In genomic region chr10:81395127-81395526, GRCm38 (mm10) we compare ENCODE assay signal across 8 mouse cellular contexts. TPM values are rescaled to one million over a fixed set of nuclear protein-coding genes. Genes with fewer than 3 reads are reported as not detected.
DNase-seq lines count a peak whose midpoint lies in the region; ATAC-seq and TF ChIP-seq lines count a peak whose summit lies in the region.

No protein-coding gene starts in this region.

- H3K9me3 ChIP-seq in intestine, postnatal 0 days (ENCODE audit: control insufficient read depth): no peaks in the 10 kb centered on the region
- H3K9me3 ChIP-seq in midbrain, embryonic 14.5 days (ENCODE audit: control insufficient read depth, low read length): no peaks in the 10 kb centered on the region

- no peak overlapping the region for H3K9ac ChIP-seq in intestine, postnatal 0 days (ENCODE audit: low read depth, low read length)
- H3K9ac ChIP-seq in midbrain, embryonic 14.5 days (replicated peaks; ENCODE audit: low read length): no peak overlapping the region

- peaks cover 21% of the 10 kb centered on the region; the same call in 1 of the 2 replicates for H3K36me3 ChIP-seq in intestine, postnatal 0 days (ENCODE audit: control insufficient read depth, insufficient read depth)
- H3K36me3 ChIP-seq in midbrain, embryonic 14.5 days (ENCODE audit: control insufficient read depth, insufficient read depth, low read length): peaks cover 9% of the 10 kb centered on the region

- no peak overlapping the region for H3K4me3 ChIP-seq in layer of hippocampus, adult 2 months
- no peak overlapping the region; the same call in 1 of the 2 replicates for H3K4me3 ChIP-seq in intestine, postnatal 0 days (ENCODE audit: low read depth, low read length)
- no peak overlapping the region for H3K4me3 ChIP-seq in midbrain, embryonic 14.5 days (replicated peaks; ENCODE audit: low read depth, low read length)

- no peaks in the 10 kb centered on the region; the same call in 1 of the 2 replicates for H3K4me1 ChIP-seq in intestine, postnatal 0 days (replicated peaks; ENCODE audit: control insufficient read depth, insufficient read depth, low read length)
- H3K4me1 ChIP-seq in midbrain, embryonic 14.5 days (ENCODE audit: control insufficient read depth, insufficient read depth, low read length): peaks cover 8% of the 10 kb centered on the region; the same call in 1 of the 2 replicates

- TF ChIP-seq CTCF in layer of hippocampus, adult 2 months (conservative IDR thresholded peaks at IDR 0.05): peak; percentile 95
- peak; percentile 93 for TF ChIP-seq CTCF in intestine, postnatal 0 days (IDR thresholded peaks at IDR 0.05; ENCODE audit: low read depth)

- peak overlapping the region; percentile 79; the same call in 1 of the 2 replicates for H3K4me2 ChIP-seq in intestine, postnatal 0 days (replicated peaks; ENCODE audit: low read depth)
- H3K4me2 ChIP-seq in midbrain, embryonic 14.5 days (ENCODE audit: low read length): no peak overlapping the region

- H3K27ac ChIP-seq in layer of hippocampus, adult 2 months: no peak overlapping the region
- H3K27ac ChIP-seq in intestine, postnatal 0 days (ENCODE audit: low read depth, low read length): no peak overlapping the region
- no peak overlapping the region for H3K27ac ChIP-seq in midbrain, embryonic 14.5 days (replicated peaks; ENCODE audit: low read depth, low read length)

- ATAC-seq in intestine, postnatal 0 days: no peak
- no peak for ATAC-seq in midbrain, embryonic 14.5 days (ENCODE audit: low FRiP score, low TSS enrichment)
- no peak for ATAC-seq in megakaryocyte-erythroid progenitor cell, adult 5-6 weeks (replicated peaks; ENCODE audit: low FRiP score, low TSS enrichment, poor library complexity, severe bottlenecking)

- DNase-seq in layer of hippocampus, adult 2 months (ENCODE audit: low spot score in 2 of 2): peak in 1 of 2 experiments; percentile 72
- no peak for DNase-seq in layer of hippocampus, adult 11-12 months (ENCODE audit: low spot score)
- peak; percentile 89 for DNase-seq in CD4-positive, CD25-positive, alpha-beta regulatory T cell, adult 2 months (ENCODE audit: low read depth, low spot score)
- DNase-seq in adipocyte (ENCODE audit: low spot score): peak; percentile 58
- peak; percentile 79 for DNase-seq in embryo, embryonic 11 days
- peak; percentile 77 for DNase-seq in midbrain, embryonic 14.5 days

- WGBS in intestine, postnatal 0 days: 20% methylated on average over 5 of the region's 5 CpGs
- WGBS in midbrain, embryonic 14.5 days: 22% methylated on average over 5 of the region's 5 CpGs

- no peaks in the 10 kb centered on the region for H3K27me3 ChIP-seq in intestine, postnatal 0 days (replicated peaks; ENCODE audit: control insufficient read depth, insufficient read depth, low read length)
- no peaks in the 10 kb centered on the region for H3K27me3 ChIP-seq in midbrain, embryonic 14.5 days (ENCODE audit: control insufficient read depth, insufficient read depth, low read length)

RNA-seq across cellular contexts. Expression of gene Smim24, which starts 2.3 kb away (rescaled TPM):
- 1 to 10 TPM; 1.9 to 2.1 TPM for total RNA-seq in layer of hippocampus, adult 2 months (2021)
- 1,233 and 1,333 TPM in 2 replicates for polyA plus RNA-seq in intestine, postnatal 0 days (2015; fragmentation: Nextera tagmentation; extraction: Ambion mirVana)
- polyA plus RNA-seq in midbrain, embryonic 14.5 days (2014; fragmentation: Nextera tagmentation; extraction: Ambion mirVana): 1.0 and 1.2 TPM in 2 replicates
- total RNA-seq in megakaryocyte-erythroid progenitor cell, adult 5-6 weeks (2014; fragmentation: Nextera tagmentation): 7.7 and 12.8 TPM in 2 replicates
- 7.4 and 7.5 TPM in 2 replicates for total RNA-seq in megakaryocyte-erythroid progenitor cell, adult 5-6 weeks (2017)

RNA-seq across cellular contexts. Expression of gene Gm48552, which starts 6.3 kb away (rescaled TPM):
- 1 to 10 TPM; 5.5 to 8.1 TPM for total RNA-seq in layer of hippocampus, adult 2 months (2021)
- 0.31 TPM in 1 of 2 replicates, not detected in the other for polyA plus RNA-seq in intestine, postnatal 0 days (2015; fragmentation: Nextera tagmentation; extraction: Ambion mirVana)
- 1.3 and 2.9 TPM in 2 replicates for polyA plus RNA-seq in midbrain, embryonic 14.5 days (2014; fragmentation: Nextera tagmentation; extraction: Ambion mirVana)
- total RNA-seq in megakaryocyte-erythroid progenitor cell, adult 5-6 weeks (2014; fragmentation: Nextera tagmentation): 4.0 TPM in 1 of 2 replicates, not detected in the other
- not detected in 2 replicates for total RNA-seq in megakaryocyte-erythroid progenitor cell, adult 5-6 weeks (2017)

RNA-seq across cellular contexts. Expression of gene Gm48551, which starts 10.9 kb away (rescaled TPM):
- total RNA-seq in layer of hippocampus, adult 2 months (2021): 1 to 10 TPM; 4.4 to 6.1 TPM
- 0.76 and 1.1 TPM in 2 replicates for polyA plus RNA-seq in intestine, postnatal 0 days (2015; fragmentation: Nextera tagmentation; extraction: Ambion mirVana)
- polyA plus RNA-seq in midbrain, embryonic 14.5 days (2014; fragmentation: Nextera tagmentation; extraction: Ambion mirVana): 4.5 and 8.2 TPM in 2 replicates
- 1.2 and 6.3 TPM in 2 replicates for total RNA-seq in megakaryocyte-erythroid progenitor cell, adult 5-6 weeks (2014; fragmentation: Nextera tagmentation)
- total RNA-seq in megakaryocyte-erythroid progenitor cell, adult 5-6 weeks (2017): 0.11 and 2.6 TPM in 2 replicates

RNA-seq across cellular contexts. Expression of gene Dohh, which starts 10.9 kb away (rescaled TPM):
- 10 to 100 TPM; 75.9 to 79.7 TPM for total RNA-seq in layer of hippocampus, adult 2 months (2021)
- polyA plus RNA-seq in intestine, postnatal 0 days (2015; fragmentation: Nextera tagmentation; extraction: Ambion mirVana): 54.0 and 59.4 TPM in 2 replicates
- 59.5 and 79.6 TPM in 2 replicates for polyA plus RNA-seq in midbrain, embryonic 14.5 days (2014; fragmentation: Nextera tagmentation; extraction: Ambion mirVana)
- 12.3 and 31.4 TPM in 2 replicates for total RNA-seq in megakaryocyte-erythroid progenitor cell, adult 5-6 weeks (2014; fragmentation: Nextera tagmentation)
- total RNA-seq in megakaryocyte-erythroid progenitor cell, adult 5-6 weeks (2017): 31.2 and 37.8 TPM in 2 replicates

RNA-seq across cellular contexts. Expression of gene Fzr1, which starts 16.8 kb away (rescaled TPM):
- total RNA-seq in layer of hippocampus, adult 2 months (2021): 10 to 100 TPM; 70.1 to 72.0 TPM
- 40.8 and 45.2 TPM in 2 replicates for polyA plus RNA-seq in intestine, postnatal 0 days (2015; fragmentation: Nextera tagmentation; extraction: Ambion mirVana)
- polyA plus RNA-seq in midbrain, embryonic 14.5 days (2014; fragmentation: Nextera tagmentation; extraction: Ambion mirVana): 122 and 146 TPM in 2 replicates
- 28.5 and 50.0 TPM in 2 replicates for total RNA-seq in megakaryocyte-erythroid progenitor cell, adult 5-6 weeks (2014; fragmentation: Nextera tagmentation)
- 12.2 and 14.9 TPM in 2 replicates for total RNA-seq in megakaryocyte-erythroid progenitor cell, adult 5-6 weeks (2017)
